25 mouse cellular contexts compared by ENCODE assay signal in the genomic region with DNA sequence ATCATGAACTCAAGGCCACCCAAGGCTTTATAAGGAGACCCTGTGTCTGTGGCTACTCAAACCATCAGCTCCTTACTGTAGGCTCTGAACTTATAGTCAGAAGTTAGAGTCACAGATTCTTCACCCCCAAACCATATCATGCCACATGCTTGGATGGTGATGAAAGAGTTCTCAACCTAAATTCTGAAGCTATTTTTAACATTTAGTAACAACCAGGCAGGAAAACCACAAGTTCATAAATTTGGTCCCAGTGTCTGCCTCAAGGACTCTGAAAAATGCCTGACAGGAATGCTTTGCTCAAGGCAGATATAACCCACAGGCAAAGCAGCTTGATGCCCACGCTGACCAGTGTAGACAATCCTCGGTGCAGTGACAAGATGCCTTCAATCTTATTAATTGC. TPM values are rescaled to one million over a fixed set of nuclear protein-coding genes. Genes with fewer than 3 reads are reported as not detected.
DNase-seq lines count a peak whose midpoint lies in the region; ATAC-seq and TF ChIP-seq lines count a peak whose summit lies in the region.
"Had no signal": no experiment of that assay in that cellular context is flagged by ENCODE, and none has a peak within 500 bp of the region (broad histone marks: within the 10 kb centered on the region; RNA-seq: fewer than 3 reads in every experiment).

No protein-coding gene starts in this region.

- peak; percentile 40 for DNase-seq in adrenal gland, adult 2 months
- DNase-seq in adrenal gland, adult 18-20 months (ENCODE audit: low spot score in 2 of 2) = no peak
- DNase-seq in 3T3-L1 (ENCODE audit: low read depth, low spot score) = peak; percentile 51
- DNase-seq in lung, postnatal 0 days (ENCODE audit: low spot score) = no peak
- no peak for DNase-seq in embryo, embryonic 10 days (ENCODE audit: low spot score)
- no peak for DNase-seq in layer of hippocampus, postnatal 10 days (ENCODE audit: low spot score in 2 of 2)
- DNase-seq: adrenal gland, adult 8-10 months; B cell, adult 2 months; cerebellum, adult 18-20 months; cerebellum, adult 9-11 months; cerebellum, postnatal 36 days; embryo, embryonic 11 days; gastrocnemius, postnatal 10 days; heart, postnatal 4 days; kidney, adult 18-20 months had no signal

- peak overlapping the region; percentile 59 for H3K27ac ChIP-seq in embryonic fibroblast, embryonic 13.5 days (ENCODE audit: insufficient read depth, low read length)
- no peak overlapping the region for H3K27ac ChIP-seq in lung, postnatal 0 days (ENCODE audit: low read length)
- H3K27ac ChIP-seq: embryonic facial prominence, embryonic 12.5 days; forebrain, embryonic 12.5 days; heart, embryonic 13.5 days; hindbrain, embryonic 13.5 days; intestine, embryonic 15.5 days had no signal

- TF ChIP-seq EP300 in lung, postnatal 0 days (IDR thresholded peaks at IDR 0.05) = no peak

- H3K4me3 ChIP-seq in embryonic fibroblast, embryonic 13.5 days (ENCODE audit: insufficient read depth, low read length) = no peak overlapping the region
- no peak overlapping the region for H3K4me3 ChIP-seq in lung, postnatal 0 days (ENCODE audit: low read depth, low read length)
- H3K4me3 ChIP-seq: embryonic facial prominence, embryonic 12.5 days; forebrain, embryonic 12.5 days; heart, embryonic 13.5 days; hindbrain, embryonic 13.5 days; intestine, embryonic 15.5 days had no signal

- TF ChIP-seq POLR2A in embryonic fibroblast, embryonic 13.5 days (IDR thresholded peaks at IDR 0.05; ENCODE audit: low read depth, low read length) = no peak

- no peaks in the 10 kb centered on the region for H3K27me3 ChIP-seq in lung, postnatal 0 days (replicated peaks; ENCODE audit: insufficient read depth, low read length)
- H3K27me3 ChIP-seq: embryonic facial prominence, embryonic 12.5 days; forebrain, embryonic 12.5 days; heart, embryonic 13.5 days; hindbrain, embryonic 13.5 days; intestine, embryonic 15.5 days had no signal

- no peak overlapping the region for H3K4me2 ChIP-seq in lung, postnatal 0 days (replicated peaks; ENCODE audit: low read depth, low read length)
- H3K4me2 ChIP-seq: embryonic facial prominence, embryonic 12.5 days; forebrain, embryonic 12.5 days; heart, embryonic 13.5 days; hindbrain, embryonic 13.5 days; intestine, embryonic 15.5 days had no signal

- H3K9ac ChIP-seq in lung, postnatal 0 days (replicated peaks; ENCODE audit: low read depth) = no peak overlapping the region
- H3K9ac ChIP-seq: embryonic facial prominence, embryonic 12.5 days; forebrain, embryonic 12.5 days; heart, embryonic 13.5 days; hindbrain, embryonic 13.5 days; intestine, embryonic 15.5 days had no signal

- ATAC-seq in megakaryocyte progenitor cell, adult 5-6 weeks (replicated peaks; ENCODE audit: poor library complexity) = peak; percentile 54
- ATAC-seq in lung, postnatal 0 days = no peak
- ATAC-seq: CD4-positive, CD25-positive, alpha-beta regulatory T cell, adult 4 months; forebrain, embryonic 16.5 days; intestine, embryonic 15.5 days had no signal

- H3K36me3 ChIP-seq in lung, postnatal 0 days (ENCODE audit: insufficient read depth, low read length) = no peaks in the 10 kb centered on the region
- H3K36me3 ChIP-seq: embryonic facial prominence, embryonic 12.5 days; forebrain, embryonic 12.5 days; G1E; heart, embryonic 13.5 days; hindbrain, embryonic 13.5 days; intestine, embryonic 15.5 days had no signal

- WGBS in lung, postnatal 0 days = 66% methylated on average over 2 of the region's 2 CpGs

- 0 out of 2 replicates have a peak, but pooled peaks cover 2% of the 10 kb centered on the region for H3K4me1 ChIP-seq in embryonic fibroblast, embryonic 13.5 days (ENCODE audit: control insufficient read depth, insufficient read depth, low read length)
- no peaks in the 10 kb centered on the region; the same call in 1 of the 2 replicates for H3K4me1 ChIP-seq in lung, postnatal 0 days (ENCODE audit: insufficient read depth, low read depth, low read length)
- H3K4me1 ChIP-seq: forebrain, embryonic 12.5 days; hindbrain, embryonic 13.5 days had no signal

- no peak for TF ChIP-seq CTCF in embryonic fibroblast, embryonic 13.5 days (IDR thresholded peaks at IDR 0.05; ENCODE audit: borderline replicate concordance, insufficient read depth, low read length)
- TF ChIP-seq CTCF in lung, postnatal 0 days (IDR thresholded peaks at IDR 0.05) = no peak

- H3K9me3 ChIP-seq in lung, postnatal 0 days (ENCODE audit: low read length) = no peaks in the 10 kb centered on the region
- H3K9me3 ChIP-seq: embryonic facial prominence, embryonic 12.5 days; forebrain, embryonic 12.5 days; G1E; heart, embryonic 13.5 days; hindbrain, embryonic 13.5 days; intestine, embryonic 15.5 days had no signal

RNA-seq across cellular contexts. Expression of gene Dab2, which starts 42.5 kb away (rescaled TPM):
- total RNA-seq in adrenal gland, adult 2 months (2021) = 100 to 1,000 TPM; 358 to 479 TPM
- 127 and 180 TPM in 2 replicates for polyA plus RNA-seq in adrenal gland, adult 2 months (2012; rRNA removed)
- total RNA-seq in adrenal gland, adult 18-20 months (2021) = 100 to 1,000 TPM; 329 to 456 TPM
- 59.1 and 86.6 TPM in 2 replicates for polyA plus RNA-seq in embryonic fibroblast, embryonic 13.5 days (2011; ENCODE audit: insufficient read length, low read depth, missing spikeins)
- 3.4 and 3.9 TPM in 2 replicates for total RNA-seq in megakaryocyte progenitor cell, adult 5-6 weeks (2015)
- total RNA-seq in megakaryocyte progenitor cell, adult 5-6 weeks (2017) = 0.75 and 3.0 TPM in 2 replicates
- 20.9 and 25.7 TPM in 2 replicates for polyA plus RNA-seq in lung, postnatal 0 days (2015; fragmentation: Nextera tagmentation; extraction: Ambion mirVana)
- total RNA-seq in layer of hippocampus, postnatal 10 days (2021) = 10 to 100 TPM; 28.4 to 29.9 TPM
- polyA plus RNA-seq: CD4-positive, CD25-positive, alpha-beta regulatory T cell, adult 4 months; G1E had no signal

Comparison
In these comparisons a context has a peak if more than half of its experiments do, and no peak if none do; other contexts are left out.
1. DNase-seq: peak in adrenal gland, adult 2 months (single experiment) and 3T3-L1 (single experiment); none in adrenal gland, adult 18-20 months (0 of 2), lung, postnatal 0 days (single experiment), embryo, embryonic 10 days (single experiment) and layer of hippocampus, postnatal 10 days (0 of 2).
2. RNA of gene Dab2, which starts 42.5 kb away (total RNA-seq): 358 to 479 TPM in adrenal gland, adult 2 months and 329 to 456 TPM in adrenal gland, adult 18-20 months; 28.4 to 29.9 TPM in layer of hippocampus, postnatal 10 days and 0.75 to 3.9 TPM in megakaryocyte progenitor cell, adult 5-6 weeks; every median in the first group is over 10 times any median in the second.